Mouse (Mus musculus) heart, postnatal 25 days (tissue): ENCODE measurements around the gene Uba5. TPM values are rescaled to one million over a fixed set of nuclear protein-coding genes. Genes with fewer than 3 reads are reported as not detected.

Source experiments
- DNase-seq: peaks from one replicate; pipeline ENCODE4 v3.0.0; 2022; ENCODE audit warnings: low spot score
- intact Hi-C: fragments of 180-260 bp; cut with DNase I; formaldehyde crosslinking; loops from one replicate; pipeline ENCODE4 v1.15.1; 2025
- total RNA-seq, 2 experiments: library from RNA; stranded (reverse); gene quantifications; 2 replicates each; pipeline ENCODE4 v1.2.3; 2021

The Uba5 gene
- total RNA-seq, 2 experiments from 2014 or later = 15.9 to 16.1 TPM

GRCm38 (mm10) chr9:104070241-104070640, 7.3 kb upstream of the Uba5 start:
- intact Hi-C loops = no loop called here
- no peak for DNase-seq

GRCm38 (mm10) chr9:104064571-104064970, 1.6 kb upstream of the Uba5 start:
- no peak for DNase-seq
- intact Hi-C loops = no loop called here

GRCm38 (mm10) chr9:104063244-104063961, 469 bp upstream of the Uba5 start, which contains the start of gene Acad11:
Gene Acad11, plus strand, starts transcription at chr9:104063377.
- DNase-seq = peak; percentile 73
- intact Hi-C loops = no loop called here

- intact Hi-C loops = no loop called here
- no peak for DNase-seq
These were observed 11.9 kb downstream of the Uba5 start for GRCm38 (mm10) chr9:104051028-104051427.

GRCm38 (mm10) chr9:104043676-104044075, 19.3 kb downstream of the Uba5 start:
- intact Hi-C loops = no loop called here
- no peak for DNase-seq

GRCm38 (mm10) chr9:104040362-104040761, 22.6 kb downstream of the Uba5 start, which contains the start of gene Gm28305:
Gene Gm28305, plus strand, starts transcription at chr9:104040662.
- DNase-seq = no peak
- intact Hi-C loops = no loop called here

GRCm38 (mm10) chr9:104039742-104040141, 23.2 kb downstream of the Uba5 start:
- no peak for DNase-seq
- intact Hi-C loops = no loop called here

- no peak for DNase-seq
- intact Hi-C loops = no loop called here
These were observed 23.8 kb downstream of the Uba5 start for GRCm38 (mm10) chr9:104039031-104039695.

GRCm38 (mm10) chr9:104038266-104038665, 24.7 kb downstream of the Uba5 start:
- intact Hi-C loops = no loop called here
- DNase-seq = no peak

GRCm38 (mm10) chr9:104035261-104036015, 27.5 kb downstream of the Uba5 start:
- DNase-seq = peak; percentile 10
- intact Hi-C loops = no loop called here

- no peak for DNase-seq
- intact Hi-C loops = no loop called here
These were observed 28.2 kb downstream of the Uba5 start for GRCm38 (mm10) chr9:104034718-104035117.

GRCm38 (mm10) chr9:104034231-104034630, 28.7 kb downstream of the Uba5 start:
- no peak for DNase-seq
- intact Hi-C loops = no loop called here

- intact Hi-C loops = no loop called here
These were observed 33.1 kb downstream of the Uba5 start for GRCm38 (mm10) chr9:104029861-104030260.

GRCm38 (mm10) chr9:104027186-104027585, 35.7 kb downstream of the Uba5 start:
- intact Hi-C loops = no loop called here
- no peak for DNase-seq

More at GRCm38 (mm10) chr9:104029861-104030260, 33.1 kb downstream of the Uba5 start:
- DNase-seq = no peak

- no peak for DNase-seq
- intact Hi-C loops = no loop called here
These were observed 41.9 kb downstream of the Uba5 start for GRCm38 (mm10) chr9:104021026-104021425.

- DNase-seq = no peak
- intact Hi-C loops = no loop called here
These were observed 48.4 kb downstream of the Uba5 start for GRCm38 (mm10) chr9:104014526-104014925.

GRCm38 (mm10) chr9:104002913-104003330, 60.0 kb downstream of the Uba5 start:
- no peak for DNase-seq
- intact Hi-C loops = loop anchor here (10.0 kb wide), 1 partner anchor 638 kb away; the partner anchor contains the start of gene Cdv3

GRCm38 (mm10) chr9:104001921-104002859, 60.7 kb downstream of the Uba5 start, which contains the start of gene Nphp3:
Gene Nphp3, plus strand, starts transcription at chr9:104002544.
- peak; percentile 99 for DNase-seq
- intact Hi-C loops = loop anchor here (10.0 kb wide), 1 partner anchor 637 kb away; the partner anchor contains the start of gene Cdv3

- intact Hi-C loops = loop anchor here (10.0 kb wide), 1 partner anchor 636 kb away; the partner anchor contains the start of gene Cdv3
- DNase-seq = no peak
These were observed 62.3 kb downstream of the Uba5 start for GRCm38 (mm10) chr9:104000601-104001000.
